In genomic region chr2:109345386-109345785, GRCm38 (mm10) we compare ENCODE assay signal across 17 mouse cellular contexts.
"Had no signal": no experiment of that assay in that cellular context is flagged by ENCODE, and none has a peak within 500 bp of the region (broad histone marks: within the 10 kb centered on the region; RNA-seq: fewer than 3 reads in every experiment).

No protein-coding gene starts in this region.

- H3K4me1 ChIP-seq: intestine, embryonic 15.5 days; limb, embryonic 13.5 days; liver, embryonic 15.5 days; megakaryocyte, embryonic 14.5 days; neural tube, embryonic 12.5 days; stomach, embryonic 15.5 days had no signal

- H3K36me3 ChIP-seq: intestine, embryonic 15.5 days; limb, embryonic 13.5 days; neural tube, embryonic 12.5 days; stomach, embryonic 15.5 days had no signal

- H3K9ac ChIP-seq: intestine, embryonic 15.5 days; limb, embryonic 13.5 days; liver, embryonic 15.5 days; neural tube, embryonic 12.5 days; stomach, embryonic 15.5 days had no signal

- H3K27ac ChIP-seq: intestine, embryonic 15.5 days; layer of hippocampus, adult 2 months; limb, embryonic 13.5 days; liver, embryonic 15.5 days; macrophage; neural tube, embryonic 12.5 days; stomach, embryonic 15.5 days had no signal

- H3K27me3 ChIP-seq: intestine, embryonic 15.5 days; limb, embryonic 13.5 days; liver, embryonic 15.5 days; megakaryocyte, embryonic 14.5 days; neural tube, embryonic 12.5 days; stomach, embryonic 15.5 days had no signal

- ATAC-seq: intestine, embryonic 15.5 days; lung, postnatal 0 days had no signal

- DNase-seq: kidney, adult 18-20 months; kidney, postnatal 10 days; kidney, postnatal 4 days; left cerebral cortex, postnatal 4 days; lung, adult 2 months; right cerebral cortex, postnatal 14 days; thymus, adult 2 months; thymus, postnatal 25 days had no signal

- H3K4me3 ChIP-seq: intestine, embryonic 15.5 days; layer of hippocampus, adult 2 months; limb, embryonic 13.5 days; liver, embryonic 15.5 days; megakaryocyte, embryonic 14.5 days; neural tube, embryonic 12.5 days; stomach, embryonic 15.5 days had no signal

- H3K9me3 ChIP-seq: intestine, embryonic 15.5 days; limb, embryonic 13.5 days; liver, embryonic 15.5 days; megakaryocyte, embryonic 14.5 days; neural tube, embryonic 12.5 days; stomach, embryonic 15.5 days had no signal

- H3K4me2 ChIP-seq: intestine, embryonic 15.5 days; limb, embryonic 13.5 days; liver, embryonic 15.5 days; neural tube, embryonic 12.5 days; stomach, embryonic 15.5 days had no signal
